Mouse (Mus musculus): ENCODE measurements around the gene Gigyf1. TPM values are rescaled to one million over a fixed set of nuclear protein-coding genes. Genes with fewer than 3 reads are reported as not detected.

The Gigyf1 gene
- polyA plus RNA-seq (2012; rRNA removed), result 37.0 and 45.3 TPM in 2 replicates

DNA sequence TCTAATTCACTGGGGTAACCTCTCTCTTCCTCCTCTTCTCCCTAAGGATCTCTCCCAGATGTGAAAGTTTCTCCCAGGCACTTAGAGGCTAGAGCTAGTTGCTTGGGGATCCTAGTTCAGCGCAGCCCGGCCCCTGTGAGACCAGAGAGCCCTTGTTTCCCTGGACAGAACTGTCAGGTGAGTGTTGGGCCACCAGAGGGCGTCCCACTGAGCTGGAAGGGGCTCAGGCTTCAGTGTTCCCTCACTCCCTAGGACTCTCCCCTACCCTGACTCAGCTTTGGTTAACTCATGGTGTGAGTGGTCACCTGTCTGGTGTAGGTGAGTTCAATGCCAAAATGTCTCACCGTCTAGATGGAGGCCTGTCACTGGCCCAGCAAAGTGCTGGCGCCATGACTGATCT lies at the start of gene Gigyf1:
Gene Gigyf1, plus strand, starts transcription at position 113 of the 400 bp plus-strand sequence.
- TF ChIP-seq POLR2A (IDR thresholded peaks at IDR 0.05; ENCODE audit: borderline replicate concordance, extremely low read depth, low read depth, low read length) (no peak), CTCF (IDR thresholded peaks at IDR 0.05; ENCODE audit: insufficient read depth, low read length) (peak; percentile 52)
- Histone ChIP-seq H3K4me3 (replicated peaks; ENCODE audit: extremely low read depth, low read depth, low read length) (no peak within 1 kb of the TSS), H3K4me1 (ENCODE audit: control insufficient read depth, insufficient read depth, low read length) (peaks cover 10% of the 10 kb centered on the region)
- 74% methylated on average over 5 of the region's 5 CpGs for WGBS
- no peak for DNase-seq

- no peak for DNase-seq
- WGBS, result 48% methylated on average over 5 of the region's 5 CpGs
- no peak for TF ChIP-seq CTCF (IDR thresholded peaks at IDR 0.05; ENCODE audit: insufficient read depth, low read length)
- no peak for TF ChIP-seq POLR2A (IDR thresholded peaks at IDR 0.05; ENCODE audit: borderline replicate concordance, extremely low read depth, low read depth, low read length)
- H3K4me3 ChIP-seq (replicated peaks; ENCODE audit: extremely low read depth, low read depth, low read length), result no peak overlapping the region
- no peaks in the 10 kb centered on the region for H3K4me1 ChIP-seq (ENCODE audit: control insufficient read depth, insufficient read depth, low read length)
These were observed 46.0 kb upstream of the Gigyf1 start for GRCm38 (mm10) chr5:137472252-137472904.

- Histone ChIP-seq H3K4me3 (replicated peaks; ENCODE audit: extremely low read depth, low read depth, low read length) (no peak overlapping the region), H3K4me1 (ENCODE audit: control insufficient read depth, insufficient read depth, low read length) (no peaks in the 10 kb centered on the region)
- DNase-seq, result no peak
- 63% methylated on average over 2 of the region's 2 CpGs for WGBS
- TF ChIP-seq POLR2A (IDR thresholded peaks at IDR 0.05; ENCODE audit: borderline replicate concordance, extremely low read depth, low read depth, low read length), result no peak
- no peak for TF ChIP-seq CTCF (IDR thresholded peaks at IDR 0.05; ENCODE audit: insufficient read depth, low read length)
These were observed 44.0 kb upstream of the Gigyf1 start for GRCm38 (mm10) chr5:137474351-137474750.

DNA sequence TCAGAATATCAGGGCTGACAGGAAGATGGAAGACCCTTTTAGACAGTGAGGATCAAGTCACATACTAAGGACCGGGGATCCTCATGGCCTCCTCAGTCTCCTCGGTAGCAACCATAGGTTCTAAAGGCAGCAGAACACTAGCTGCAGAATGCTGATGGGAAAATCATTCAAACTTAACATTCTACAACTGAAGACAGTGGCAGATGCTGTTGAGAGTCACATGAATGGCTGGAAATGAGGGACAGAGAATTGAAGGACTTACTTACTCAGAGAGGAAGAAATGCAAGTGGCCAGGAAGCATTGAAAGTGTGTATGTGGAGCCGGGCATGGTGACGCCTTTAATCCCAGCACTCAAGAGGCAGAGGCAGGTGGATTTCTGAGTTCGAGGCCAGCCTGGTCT lies 41.4 kb upstream of the Gigyf1 start, which contains the start of gene Zan:
Gene Zan, minus strand, starts transcription at position 101 of the 400 bp plus-strand sequence.
- no peak within 1 kb of the TSS for H3K4me3 ChIP-seq (replicated peaks; ENCODE audit: extremely low read depth, low read depth, low read length)
- no peak for DNase-seq
- TF ChIP-seq POLR2A (IDR thresholded peaks at IDR 0.05; ENCODE audit: borderline replicate concordance, extremely low read depth, low read depth, low read length) (no peak), CTCF (IDR thresholded peaks at IDR 0.05; ENCODE audit: insufficient read depth, low read length) (no peak)
- 81% methylated on average over 5 of the region's 5 CpGs for WGBS
- no peaks in the 10 kb centered on the region for H3K4me1 ChIP-seq (ENCODE audit: control insufficient read depth, insufficient read depth, low read length)

GRCm38 (mm10) chr5:137481138-137481537 lies 37.2 kb upstream of the Gigyf1 start:
- peak; percentile 50 for TF ChIP-seq CTCF (IDR thresholded peaks at IDR 0.05; ENCODE audit: insufficient read depth, low read length)
- no peak for TF ChIP-seq POLR2A (IDR thresholded peaks at IDR 0.05; ENCODE audit: borderline replicate concordance, extremely low read depth, low read depth, low read length)
- Histone ChIP-seq H3K4me3 (replicated peaks; ENCODE audit: extremely low read depth, low read depth, low read length) (no peak overlapping the region), H3K4me1 (ENCODE audit: control insufficient read depth, insufficient read depth, low read length) (no peaks in the 10 kb centered on the region)
- peak; percentile 73 for DNase-seq

DNA sequence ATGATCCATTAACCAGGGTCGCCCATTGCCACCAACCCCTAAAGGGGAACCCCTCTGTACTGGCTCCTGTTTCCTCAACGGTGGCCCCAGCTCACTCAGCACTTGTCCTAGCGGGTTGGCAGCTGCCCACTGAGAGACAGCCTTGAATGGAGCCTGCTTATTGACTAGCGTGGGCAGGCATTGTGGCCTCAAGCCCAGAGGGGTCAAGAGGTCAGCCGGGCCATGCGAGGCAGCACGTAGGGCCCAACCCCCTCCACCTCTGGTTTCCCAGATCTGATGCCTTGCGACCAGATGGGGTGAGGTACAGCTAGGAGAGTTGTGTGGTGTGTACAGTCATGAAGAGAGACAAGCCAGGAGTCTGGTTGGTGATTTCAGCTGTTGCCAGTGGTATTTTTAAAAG lies 36.5 kb upstream of the Gigyf1 start:
- no peak for DNase-seq
- Histone ChIP-seq H3K4me1 (ENCODE audit: control insufficient read depth, insufficient read depth, low read length) (no peaks in the 10 kb centered on the region), H3K4me3 (replicated peaks; ENCODE audit: extremely low read depth, low read depth, low read length) (no peak overlapping the region)
- 38% methylated on average over 8 of the region's 8 CpGs for WGBS
- no peak for TF ChIP-seq POLR2A (IDR thresholded peaks at IDR 0.05; ENCODE audit: borderline replicate concordance, extremely low read depth, low read depth, low read length)
- TF ChIP-seq CTCF (IDR thresholded peaks at IDR 0.05; ENCODE audit: insufficient read depth, low read length), result no peak

- H3K4me1 ChIP-seq (ENCODE audit: control insufficient read depth, insufficient read depth, low read length), result no peaks in the 10 kb centered on the region
- no peak overlapping the region for H3K4me3 ChIP-seq (replicated peaks; ENCODE audit: extremely low read depth, low read depth, low read length)
- DNase-seq, result no peak
- WGBS, result 19% methylated on average over 30 of the region's 30 CpGs
- TF ChIP-seq CTCF (IDR thresholded peaks at IDR 0.05; ENCODE audit: insufficient read depth, low read length), result no peak
- TF ChIP-seq POLR2A (IDR thresholded peaks at IDR 0.05; ENCODE audit: borderline replicate concordance, extremely low read depth, low read depth, low read length), result no peak
These were observed 33.1 kb upstream of the Gigyf1 start for GRCm38 (mm10) chr5:137485071-137485850.

DNA sequence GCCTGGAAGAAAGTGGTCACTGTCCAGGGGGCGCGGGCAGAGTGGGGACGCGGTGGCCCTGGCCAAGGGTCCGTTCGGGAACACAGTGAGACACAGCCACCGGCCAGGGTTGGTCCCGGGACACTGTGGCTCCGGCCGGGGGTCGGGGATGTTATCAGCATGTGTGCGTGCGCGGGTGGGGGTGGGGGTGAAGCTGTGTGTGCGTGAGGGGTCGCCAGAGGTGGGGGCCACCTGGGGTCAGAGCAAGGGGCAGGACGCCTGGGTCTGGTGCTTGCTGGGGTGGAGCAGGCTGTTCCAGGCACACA lies 32.5 kb upstream of the Gigyf1 start:
- WGBS, result 7% methylated on average over 17 of the region's 17 CpGs
- no peak overlapping the region for H3K4me3 ChIP-seq (replicated peaks; ENCODE audit: extremely low read depth, low read depth, low read length)
- TF ChIP-seq POLR2A (IDR thresholded peaks at IDR 0.05; ENCODE audit: borderline replicate concordance, extremely low read depth, low read depth, low read length) (no peak), CTCF (IDR thresholded peaks at IDR 0.05; ENCODE audit: insufficient read depth, low read length) (no peak)
- DNase-seq, result no peak
- H3K4me1 ChIP-seq (ENCODE audit: control insufficient read depth, insufficient read depth, low read length), result no peaks in the 10 kb centered on the region

GRCm38 (mm10) chr5:137487616-137488015 lies 30.7 kb upstream of the Gigyf1 start:
- Histone ChIP-seq H3K4me3 (replicated peaks; ENCODE audit: extremely low read depth, low read depth, low read length) (no peak overlapping the region), H3K4me1 (ENCODE audit: control insufficient read depth, insufficient read depth, low read length) (no peaks in the 10 kb centered on the region)
- TF ChIP-seq CTCF (IDR thresholded peaks at IDR 0.05; ENCODE audit: insufficient read depth, low read length), result no peak
- no peak for TF ChIP-seq POLR2A (IDR thresholded peaks at IDR 0.05; ENCODE audit: borderline replicate concordance, extremely low read depth, low read depth, low read length)
- DNase-seq, result no peak
- 87% methylated on average over 7 of the region's 7 CpGs for WGBS

GRCm38 (mm10) chr5:137491559-137491958 lies 26.8 kb upstream of the Gigyf1 start:
- no peak for TF ChIP-seq CTCF (IDR thresholded peaks at IDR 0.05; ENCODE audit: insufficient read depth, low read length)
- no peak for TF ChIP-seq POLR2A (IDR thresholded peaks at IDR 0.05; ENCODE audit: borderline replicate concordance, extremely low read depth, low read depth, low read length)
- no peak for DNase-seq
- WGBS, result 46% methylated on average over 4 of the region's 4 CpGs
- Histone ChIP-seq H3K4me1 (ENCODE audit: control insufficient read depth, insufficient read depth, low read length) (no peaks in the 10 kb centered on the region), H3K4me3 (replicated peaks; ENCODE audit: extremely low read depth, low read depth, low read length) (no peak overlapping the region)

Data from lung, adult 2 months (tissue).